8 mouse cellular contexts compared by ENCODE assay signal in the genomic region with DNA sequence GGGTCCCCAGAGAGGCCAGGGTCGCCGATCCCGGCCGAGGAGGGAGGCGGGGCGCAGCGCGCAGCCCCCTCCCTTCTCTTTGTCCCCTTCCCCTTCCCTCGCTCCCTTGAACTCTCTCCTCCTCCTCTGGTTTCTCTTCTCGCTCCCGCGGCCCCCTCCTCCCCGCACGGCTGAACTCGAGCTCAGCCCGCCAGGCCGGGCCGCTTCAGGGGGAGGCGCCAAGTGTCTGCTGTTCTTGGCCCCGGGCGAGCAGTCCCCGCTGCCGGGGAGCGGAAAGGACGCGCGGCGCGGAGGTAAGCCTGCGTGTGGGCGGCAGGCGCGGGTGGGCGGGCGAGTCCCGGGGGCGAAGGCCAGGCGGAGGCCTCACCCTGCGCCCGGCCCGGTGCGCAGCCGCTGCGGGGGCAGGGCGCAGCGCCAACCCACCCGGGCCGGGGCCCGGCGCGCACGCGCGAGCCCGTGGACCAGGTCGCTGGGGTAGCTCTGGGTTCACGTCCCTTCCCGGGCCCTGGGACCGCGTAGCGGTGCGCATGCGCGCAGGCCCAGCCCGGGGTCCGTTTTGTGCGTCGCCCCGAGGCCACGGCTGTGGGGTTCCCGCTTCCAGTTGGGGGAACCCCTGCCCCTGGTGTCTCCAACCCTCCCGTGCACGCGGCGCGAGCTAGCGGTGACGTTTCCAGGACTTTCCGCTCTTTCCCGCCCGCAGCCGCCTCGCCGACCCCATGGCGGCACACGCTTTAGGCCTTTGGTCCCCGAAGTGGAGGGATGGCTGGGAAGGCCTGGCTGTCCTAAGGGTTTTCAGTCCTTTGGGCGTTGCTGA. TPM values are rescaled to one million over a fixed set of nuclear protein-coding genes. Genes with fewer than 3 reads are reported as not detected.
A peak's percentile ranks its signal among the peaks of the same experiment; 100 is the strongest.
DNase-seq lines count a peak whose midpoint lies in the region; ATAC-seq lines count a peak whose summit lies in the region.

No protein-coding gene starts in this region.

- ATAC-seq in common myeloid progenitor, adult 5-6 weeks (replicated peaks; ENCODE audit: low read depth, poor library complexity, severe bottlenecking) = peak; percentile 76
- peak; percentile 68 for ATAC-seq in inflammation-experienced regulatory T-cells, adult 6 months

- intact Hi-C loops in gastrocnemius, postnatal 14 days (cut with DNase I; ENCODE audit: low total_unique reads) = no loop called here
- intact Hi-C loops in left cerebral cortex, postnatal 25 days (cut with DNase I) = no loop called here

- peak; percentile 73 for DNase-seq in adipocyte (ENCODE audit: low spot score)
- peak; percentile 82 for DNase-seq in gastrocnemius, postnatal 14 days
- DNase-seq in left cerebral cortex, postnatal 25 days (ENCODE audit: low spot score in 2 of 2) = peak; percentile 79 to 85
- DNase-seq in mesoderm, embryonic 11.5 days (ENCODE audit: low read depth, low spot score) = peak; percentile 90
- DNase-seq in right cerebral cortex, postnatal 25 days = peak; percentile 82
- peak; percentile 77 to 78 for DNase-seq in urinary bladder, postnatal 36 days (ENCODE audit: low spot score in 2 of 2)

RNA-seq across cellular contexts. Expression of a gene that starts 20.3 kb away (rescaled TPM):
- 27.5 and 36.2 TPM in 2 replicates for total RNA-seq in common myeloid progenitor, adult 5-6 weeks (2017)
- total RNA-seq in gastrocnemius, postnatal 14 days (2021) = 10 to 100 TPM; 17.7 to 23.4 TPM
- 10 to 100 TPM; 54.7 to 84.0 (median 65.2) TPM for polyA plus RNA-seq in inflammation-experienced regulatory T-cells, adult 6 months (2017; shearing (Covaris generic))
- 10 to 100 TPM; 17.3 TPM for total RNA-seq in left cerebral cortex, postnatal 25 days (2021)

Comparison
In these comparisons a context has a peak if more than half of its experiments do, and no peak if none do; other contexts are left out.
1. Peak in every context shown above with its lines: DNase-seq and ATAC-seq.